Mouse (Mus musculus) neural tube, embryonic 11.5 days (tissue): ENCODE data around the gene Gm10663. TPM values are rescaled to one million over a fixed set of nuclear protein-coding genes. Genes with fewer than 3 reads are reported as not detected.
A peak's percentile ranks its signal among the peaks of the same experiment; 100 is the strongest.

Source experiments
- ATAC-seq: fragments of 200-750 bp; cut with Nextera tagmentation; 2 replicates; pipeline ENCODE4 v1.8.0; 2017; ENCODE audit warnings: moderate number of reproducible peaks, mild to moderate bottlenecking, moderate TSS enrichment, moderate library complexity; ENCODE audit not compliant: insufficient read depth, low FRiP score, low TSS enrichment
- DNase-seq: peaks from one replicate; pipeline ENCODE4 v3.0.0-alpha.2; 2015; ENCODE audit warnings: low spot score
- H3K27ac ChIP-seq: fragments of 300-500 bp; sonication (generic); 2 replicates; pipeline ENCODE4 v1.5.1; 2014; ENCODE audit warnings: low read depth, mild to moderate bottlenecking, low read length
- H3K27me3 ChIP-seq: fragments of 300-500 bp; sonication (generic); 2 replicates; pipeline ENCODE4 v1.6.1; 2014; ENCODE audit warnings: mild to moderate bottlenecking, low read length, mixed read lengths; ENCODE audit not compliant: control insufficient read depth, insufficient read depth
- H3K36me3 ChIP-seq: fragments of 300-500 bp; sonication (generic); 2 replicates; pipeline ENCODE4 v1.6.1; 2014; ENCODE audit warnings: mild to moderate bottlenecking, low read length, moderate library complexity, mixed read lengths; ENCODE audit not compliant: control insufficient read depth, insufficient read depth
- H3K4me1 ChIP-seq: fragments of 300-500 bp; sonication (generic); 2 replicates; pipeline ENCODE4 v1.6.1; 2014; ENCODE audit warnings: low read length, mixed read lengths; ENCODE audit not compliant: control insufficient read depth, insufficient read depth
- H3K4me2 ChIP-seq: fragments of 300-500 bp; sonication (generic); 2 replicates; pipeline ENCODE4 v1.6.1; 2014; ENCODE audit warnings: low read depth, mild to moderate bottlenecking, moderate library complexity
- H3K4me3 ChIP-seq: fragments of 300-500 bp; sonication (generic); 2 replicates; pipeline ENCODE4 v1.5.1; 2014; ENCODE audit warnings: low read depth, low read length
- H3K9ac ChIP-seq: fragments of 300-500 bp; sonication (generic); 2 replicates; pipeline ENCODE4 v1.6.1; 2014; ENCODE audit warnings: mild to moderate bottlenecking, low read length
- H3K9me3 ChIP-seq: fragments of 300-500 bp; sonication (generic); 2 replicates; pipeline ENCODE4 v1.6.1; 2016; ENCODE audit warnings: low read length; ENCODE audit not compliant: control insufficient read depth
- WGBS: fragments of 180-500 bp; shearing (Covaris S2); extraction: QIAGEN DNeasy Blood & Tissue Kit; methylation state at CpG from one replicate; pipeline ENCODE4 v1.1.7; 2014; 5-methylcytosine and 5-hydroxymethylcytosine counted together
- polyA plus RNA-seq: library from polyadenylated mRNA; unstranded; fragments of >200 nt; fragmentation: Nextera tagmentation; extraction: Ambion mirVana; gene quantifications from 2 replicates; pipeline ENCODE4 v1.2.1, GENCODE M21; 2014

Gm10663 gene
- polyA plus RNA-seq, 1 experiment from 2014 or later, result not detected

DNA sequence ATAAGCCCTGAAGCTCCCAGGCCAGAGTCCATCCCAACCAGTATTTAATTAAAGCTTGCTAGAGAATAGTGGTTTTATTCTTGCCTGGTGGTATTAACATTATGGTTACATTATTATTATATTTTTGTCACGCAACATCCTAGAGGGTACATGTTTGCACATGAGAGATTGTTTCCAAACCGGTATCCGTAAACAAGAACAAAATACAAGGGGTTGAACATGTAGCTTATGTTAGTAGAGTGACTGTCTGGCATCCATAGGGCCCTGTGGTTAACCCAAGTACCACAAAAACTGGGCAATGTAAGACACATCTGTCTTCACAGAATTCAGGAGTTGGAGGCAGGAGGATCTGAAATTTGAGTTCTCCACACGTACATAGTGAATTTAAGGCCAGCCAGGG is 7.8 kb upstream of the Gm10663 start:
- H3K9ac ChIP-seq, result no peak overlapping the region
- no peak overlapping the region for H3K27ac ChIP-seq
- DNase-seq, result no peak
- H3K36me3 ChIP-seq, result no peaks in the 10 kb centered on the region
- WGBS, result 92% methylated on average over 4 of the region's 4 CpGs
- no peaks in the 10 kb centered on the region for H3K9me3 ChIP-seq
- ATAC-seq, result no peak
- H3K4me1 ChIP-seq, result no peaks in the 10 kb centered on the region
- H3K4me3 ChIP-seq, result no peak overlapping the region
- H3K27me3 ChIP-seq, result no peaks in the 10 kb centered on the region
- H3K4me2 ChIP-seq, result no peak overlapping the region

DNA sequence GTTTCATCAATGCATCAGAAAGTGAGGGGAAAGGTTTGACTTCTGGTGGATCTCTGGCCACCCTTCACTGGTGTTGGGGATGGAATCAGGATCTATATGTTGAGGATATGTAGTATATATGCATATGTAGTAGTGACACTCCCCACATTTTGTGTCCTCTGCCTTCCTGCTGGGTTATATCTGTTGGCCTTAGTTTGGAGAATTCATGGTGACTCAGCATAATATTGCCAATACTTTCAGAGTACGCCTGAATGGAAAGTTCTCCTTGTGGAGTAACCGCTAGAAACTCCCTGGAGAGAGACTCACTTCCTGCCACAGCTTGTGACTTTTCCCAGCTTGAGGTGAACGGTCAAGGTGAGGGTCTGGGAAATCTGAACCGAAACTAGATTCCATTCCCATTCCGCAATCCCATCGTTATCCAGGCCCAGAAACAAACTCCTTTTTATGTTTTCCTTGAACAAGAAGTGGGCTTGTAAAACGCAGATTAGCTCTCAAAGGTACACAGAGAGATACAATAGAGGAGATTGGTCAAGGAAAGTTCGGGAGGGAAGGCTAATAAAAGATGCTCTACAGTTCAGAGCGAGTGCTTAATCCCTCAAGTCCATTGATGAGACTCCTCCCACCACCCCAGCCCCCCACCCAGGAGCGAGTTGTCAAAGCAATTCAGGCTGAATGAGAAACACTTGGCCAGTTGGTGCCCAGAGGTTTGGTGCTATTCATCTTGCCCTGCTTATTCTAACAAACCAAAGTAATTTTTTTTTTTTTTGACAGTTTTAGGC is 7.0 kb upstream of the Gm10663 start:
- Histone ChIP-seq H3K4me2 (no peak overlapping the region), H3K4me1 (no peaks in the 10 kb centered on the region), H3K9me3 (no peaks in the 10 kb centered on the region), H3K36me3 (no peaks in the 10 kb centered on the region), H3K9ac (no peak overlapping the region), H3K27me3 (no peaks in the 10 kb centered on the region), H3K4me3 (no peak overlapping the region), H3K27ac (no peak overlapping the region)
- 27% methylated on average over 10 of the region's 10 CpGs for WGBS
- peak; percentile 35 for DNase-seq
- ATAC-seq, result peak; percentile 66

DNA sequence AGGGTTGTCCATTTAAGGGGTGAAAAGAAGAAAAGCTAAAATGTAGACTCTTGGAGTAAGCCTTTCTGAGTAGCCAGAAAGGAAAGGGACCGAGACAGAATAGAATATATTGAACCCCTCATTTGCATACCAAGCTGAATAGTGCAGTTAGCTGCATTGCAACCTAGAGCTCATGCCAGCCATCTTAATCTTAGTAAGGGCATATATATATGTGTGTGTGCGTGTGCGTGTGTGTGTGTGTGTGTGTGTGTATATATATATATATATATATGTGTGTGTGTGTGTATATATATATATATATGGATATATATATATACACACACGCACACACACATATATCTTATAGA is 6.4 kb upstream of the Gm10663 start:
- no peaks in the 10 kb centered on the region for H3K4me1 ChIP-seq
- no peaks in the 10 kb centered on the region for H3K9me3 ChIP-seq
- no peak overlapping the region for H3K4me3 ChIP-seq
- no peak overlapping the region for H3K4me2 ChIP-seq
- peak; percentile 68 for ATAC-seq
- no peaks in the 10 kb centered on the region for H3K27me3 ChIP-seq
- DNase-seq, result no peak
- H3K27ac ChIP-seq, result no peak overlapping the region
- H3K9ac ChIP-seq, result no peak overlapping the region
- WGBS, result 68% methylated on average over 4 of the region's 4 CpGs
- H3K36me3 ChIP-seq, result no peaks in the 10 kb centered on the region

DNA sequence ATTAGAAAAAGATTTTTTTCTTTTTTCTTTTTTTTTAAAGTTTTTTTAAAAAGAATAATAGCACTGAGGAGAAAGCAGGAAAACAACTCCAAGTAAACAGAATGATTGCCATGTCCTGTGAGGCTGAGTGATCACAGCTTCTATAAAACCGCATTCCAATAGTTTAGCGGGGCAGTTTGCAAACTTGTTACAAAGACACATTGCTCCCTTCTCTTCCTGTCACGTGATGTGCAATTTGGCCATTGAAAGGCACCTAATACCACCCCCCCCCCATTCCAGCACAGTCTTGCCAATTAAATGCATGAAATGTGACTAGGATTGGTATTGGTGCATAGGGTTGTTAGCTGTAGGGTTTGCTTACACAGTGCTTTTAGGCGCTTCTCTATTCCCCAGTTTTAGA is 3.8 kb upstream of the Gm10663 start:
- H3K9me3 ChIP-seq, result no peaks in the 10 kb centered on the region

DNA sequence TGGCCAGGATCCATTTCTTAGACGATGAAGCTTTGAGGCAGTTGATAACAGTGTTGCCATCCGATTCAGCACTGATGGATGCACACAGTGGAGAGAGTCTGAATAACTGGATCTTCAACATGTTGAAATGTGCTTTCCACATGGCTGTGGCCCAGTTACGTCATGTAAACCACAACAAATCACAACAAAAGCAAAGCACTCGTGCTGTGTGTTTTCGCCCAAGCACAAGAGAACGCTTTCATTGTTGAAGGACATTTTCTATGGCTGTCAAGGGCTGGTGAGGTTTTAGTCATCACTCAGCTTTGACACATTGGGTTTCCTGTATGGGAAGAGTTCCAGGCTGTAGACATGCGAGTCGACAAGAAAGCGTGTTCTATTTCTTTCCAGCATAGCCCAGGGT is 5.9 kb downstream of the Gm10663 start:
- Histone ChIP-seq H3K9ac (no peak overlapping the region), H3K27me3 (no peaks in the 10 kb centered on the region), H3K36me3 (no peaks in the 10 kb centered on the region), H3K4me1 (no peaks in the 10 kb centered on the region), H3K4me2 (no peak overlapping the region), H3K4me3 (no peak overlapping the region), H3K27ac (no peak overlapping the region), H3K9me3 (no peaks in the 10 kb centered on the region)
- ATAC-seq (no peak), DNase-seq (no peak)
- WGBS, result 85% methylated on average over 9 of the region's 9 CpGs

More for the DNA sequence above, 3.8 kb upstream of the Gm10663 start:
- Histone ChIP-seq H3K9ac (no peak overlapping the region), H3K4me2 (no peak overlapping the region), H3K27ac (no peak overlapping the region), H3K4me3 (no peak overlapping the region), H3K4me1 (no peaks in the 10 kb centered on the region), H3K27me3 (no peaks in the 10 kb centered on the region), H3K36me3 (no peaks in the 10 kb centered on the region)
- ATAC-seq (no peak), DNase-seq (no peak)
- 53% methylated on average over 4 of the region's 4 CpGs for WGBS

DNA sequence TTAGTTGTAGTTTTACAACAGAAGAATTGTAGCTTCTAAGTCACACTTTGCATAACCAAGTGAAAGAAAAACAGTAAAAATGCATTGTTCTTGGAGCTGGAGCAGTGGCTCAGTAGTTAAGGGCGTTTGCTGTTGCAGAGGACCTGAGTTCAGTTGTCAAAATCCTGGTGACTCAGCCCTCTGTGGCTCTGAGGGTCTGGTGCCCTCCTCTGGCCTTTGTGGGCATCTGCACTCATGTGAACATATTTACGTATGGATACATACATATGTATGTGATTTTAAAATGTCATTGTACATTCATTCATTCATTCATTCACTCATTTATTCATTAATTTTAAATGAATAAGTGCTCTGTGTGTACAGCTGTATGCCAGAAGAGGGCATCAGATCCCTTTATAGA is 10.8 kb downstream of the Gm10663 start:
- DNase-seq, result no peak
- Histone ChIP-seq H3K36me3 (no peaks in the 10 kb centered on the region), H3K4me3 (no peak overlapping the region), H3K4me1 (no peaks in the 10 kb centered on the region; the same call in 1 of the 2 replicates), H3K9ac (no peak overlapping the region), H3K27ac (no peak overlapping the region), H3K27me3 (no peaks in the 10 kb centered on the region), H3K4me2 (no peak overlapping the region), H3K9me3 (no peaks in the 10 kb centered on the region)
- ATAC-seq, result no peak
- 74% methylated on average over 2 of the region's 2 CpGs for WGBS

DNA sequence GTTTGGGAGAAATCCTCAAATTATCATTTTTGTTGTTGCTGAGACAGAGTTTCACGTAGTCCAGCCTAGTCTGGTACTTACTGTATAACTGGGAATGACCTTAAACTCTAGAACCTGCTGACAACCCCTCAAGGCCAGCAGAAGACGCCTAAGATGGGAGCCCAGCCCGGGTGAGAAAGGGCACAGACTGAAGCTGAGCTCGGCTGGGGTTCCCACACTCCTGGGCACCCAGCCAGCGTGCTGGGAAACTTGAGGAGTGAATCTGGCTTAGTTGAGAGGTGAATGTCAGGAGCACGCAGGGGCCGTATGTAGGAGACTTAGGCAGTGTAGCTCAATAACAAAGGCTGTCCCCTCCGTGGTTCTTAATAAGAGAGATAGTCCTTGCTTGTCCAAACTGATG is 12.9 kb downstream of the Gm10663 start:
- no peaks in the 10 kb centered on the region for H3K27me3 ChIP-seq
- DNase-seq (no peak), ATAC-seq (no peak)
- H3K4me3 ChIP-seq, result no peak overlapping the region
- H3K9me3 ChIP-seq, result no peaks in the 10 kb centered on the region
- H3K4me1 ChIP-seq, result no peaks in the 10 kb centered on the region; the same call in 1 of the 2 replicates
- WGBS, result 86% methylated on average over 8 of the region's 8 CpGs
- no peak overlapping the region for H3K9ac ChIP-seq
- no peak overlapping the region for H3K4me2 ChIP-seq
- no peaks in the 10 kb centered on the region for H3K36me3 ChIP-seq
- no peak overlapping the region for H3K27ac ChIP-seq

DNA sequence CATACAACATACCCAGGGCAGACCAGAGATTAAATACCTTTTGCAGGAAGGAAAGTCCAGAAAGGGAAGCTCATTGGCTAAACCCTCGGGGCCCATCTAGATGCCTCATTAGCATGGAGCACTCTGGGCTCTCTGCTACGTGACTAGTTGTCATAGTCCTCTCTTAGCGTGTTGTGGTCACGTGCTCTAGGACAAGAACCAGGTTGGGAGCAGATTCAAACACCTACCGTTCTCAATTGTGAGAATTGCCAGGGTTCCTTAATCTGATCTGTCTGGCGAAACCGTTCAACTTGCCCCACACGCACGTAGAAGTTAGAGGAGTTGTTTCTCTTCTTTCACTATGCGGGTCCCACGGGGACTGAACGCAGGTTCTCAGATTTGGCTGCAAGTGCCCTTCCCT is 13.3 kb downstream of the Gm10663 start:
- Histone ChIP-seq H3K4me3 (no peak overlapping the region), H3K27ac (no peak overlapping the region), H3K9me3 (no peaks in the 10 kb centered on the region), H3K9ac (no peak overlapping the region), H3K4me1 (no peaks in the 10 kb centered on the region; the same call in 1 of the 2 replicates), H3K4me2 (no peak overlapping the region), H3K27me3 (no peaks in the 10 kb centered on the region), H3K36me3 (no peaks in the 10 kb centered on the region)
- DNase-seq (no peak), ATAC-seq (no peak)
- 90% methylated on average over 12 of the region's 12 CpGs for WGBS

DNA sequence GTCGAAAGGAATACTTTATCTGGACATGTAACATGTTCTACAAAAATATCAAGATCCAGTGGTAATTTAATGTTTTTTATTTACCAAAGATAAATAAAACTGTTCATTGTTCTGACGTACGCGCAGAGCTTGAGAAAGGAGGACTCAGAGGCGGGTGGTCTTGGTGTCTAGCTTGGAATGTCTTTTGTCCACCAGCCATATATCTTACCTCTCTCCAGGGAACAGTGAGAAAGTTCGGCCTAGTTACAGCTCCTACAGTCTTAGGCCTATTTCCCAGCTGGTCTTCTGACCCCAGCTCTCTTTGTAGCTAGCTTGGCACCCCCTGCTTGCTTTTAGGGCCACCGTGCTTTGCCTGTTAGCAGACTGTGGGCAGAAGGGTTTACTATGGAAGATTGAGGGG is 14.9 kb downstream of the Gm10663 start:
- no peak overlapping the region for H3K4me3 ChIP-seq
- no peaks in the 10 kb centered on the region for H3K36me3 ChIP-seq
- no peaks in the 10 kb centered on the region; the same call in 1 of the 2 replicates for H3K4me1 ChIP-seq
- H3K4me2 ChIP-seq, result no peak overlapping the region
- H3K9ac ChIP-seq, result no peak overlapping the region
- ATAC-seq (peak; percentile 72), DNase-seq (peak; percentile 17)
- H3K9me3 ChIP-seq, result no peaks in the 10 kb centered on the region
- no peak overlapping the region for H3K27ac ChIP-seq
- WGBS, result 21% methylated on average over 7 of the region's 7 CpGs
- no peaks in the 10 kb centered on the region for H3K27me3 ChIP-seq
